Mouse (Mus musculus) adrenal gland (tissue): ENCODE data around the gene Nme7.

ENCODE experiments used
- intact Hi-C: fragments of 180-260 bp; cut with DNase I; formaldehyde crosslinking; loops from one replicate; pipeline ENCODE4 v1.15.1; 2025

Nme7 gene

DNA sequence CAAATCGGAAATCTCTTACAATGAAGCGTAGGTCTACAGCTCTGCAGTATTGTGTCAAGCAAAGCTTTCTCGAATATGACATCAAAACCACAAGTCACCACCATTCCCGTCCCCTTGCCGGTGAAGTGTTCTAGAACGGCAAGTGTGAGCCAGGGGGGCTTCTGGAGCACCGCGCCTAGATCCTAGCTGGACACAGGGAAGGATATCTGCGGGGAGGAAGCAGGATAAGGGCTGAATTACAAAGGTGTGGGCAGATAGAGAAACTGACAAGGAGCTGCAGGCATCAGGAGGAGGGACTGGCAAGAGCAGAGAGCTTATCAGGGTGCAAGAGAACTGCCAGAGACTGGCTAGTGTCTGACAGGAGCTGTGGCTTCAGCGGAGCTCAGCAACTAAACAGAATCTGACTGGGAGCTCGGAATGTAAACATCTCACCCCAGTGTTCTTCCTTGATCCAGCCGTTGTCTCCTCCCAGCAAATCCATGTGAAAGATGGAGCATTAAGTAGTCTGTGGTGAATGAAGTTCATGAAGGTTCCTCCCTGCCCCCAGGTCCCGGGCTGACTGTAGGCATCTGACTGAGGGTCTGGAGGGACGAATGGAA is 15.7 kb downstream of the Nme7 start:
- intact Hi-C loops = loop anchor here (5.0 kb wide), 2 partner anchors 718 to 803 kb away; no protein-coding TSS in a partner anchor

DNA sequence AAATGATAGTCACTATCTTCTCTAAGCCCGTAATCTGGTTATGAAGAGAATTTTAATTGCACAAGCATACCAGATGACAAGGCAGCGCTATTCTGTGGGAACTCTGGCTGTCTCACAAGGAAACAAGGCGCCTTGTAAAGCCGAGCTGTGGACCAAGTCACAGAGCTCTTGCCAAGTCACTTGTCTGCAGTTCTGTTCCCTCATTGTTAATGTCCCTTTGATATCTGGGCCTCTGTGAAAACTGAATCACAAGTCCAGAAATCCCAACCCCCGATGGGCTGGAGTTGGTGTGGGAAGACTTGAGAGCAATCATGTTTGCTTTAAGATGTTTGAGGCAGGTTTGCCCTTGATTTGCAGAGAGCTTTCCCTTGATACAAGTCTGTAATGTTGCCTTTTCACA is 16.8 kb downstream of the Nme7 start:
- intact Hi-C loops = no loop called here

DNA sequence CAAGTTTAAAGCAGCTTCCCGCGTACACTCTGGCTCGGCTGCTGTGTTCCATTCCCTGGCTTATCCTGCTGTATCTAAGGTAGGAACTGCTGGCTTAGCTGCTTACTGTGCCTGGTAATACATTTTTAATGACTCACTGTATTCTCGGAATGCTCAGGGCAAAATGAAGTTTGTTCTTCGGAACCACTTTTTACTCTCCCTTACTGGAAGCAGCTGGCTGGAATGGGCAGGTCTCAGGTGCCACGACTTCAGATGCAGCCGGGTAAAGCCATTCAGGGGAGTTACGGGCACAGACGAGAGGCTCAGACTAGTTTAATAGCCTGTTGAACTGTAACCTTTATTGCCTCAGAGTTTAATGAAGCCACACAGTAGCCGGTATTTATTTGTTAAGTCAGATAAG is 17.5 kb downstream of the Nme7 start:
- intact Hi-C loops = no loop called here

DNA sequence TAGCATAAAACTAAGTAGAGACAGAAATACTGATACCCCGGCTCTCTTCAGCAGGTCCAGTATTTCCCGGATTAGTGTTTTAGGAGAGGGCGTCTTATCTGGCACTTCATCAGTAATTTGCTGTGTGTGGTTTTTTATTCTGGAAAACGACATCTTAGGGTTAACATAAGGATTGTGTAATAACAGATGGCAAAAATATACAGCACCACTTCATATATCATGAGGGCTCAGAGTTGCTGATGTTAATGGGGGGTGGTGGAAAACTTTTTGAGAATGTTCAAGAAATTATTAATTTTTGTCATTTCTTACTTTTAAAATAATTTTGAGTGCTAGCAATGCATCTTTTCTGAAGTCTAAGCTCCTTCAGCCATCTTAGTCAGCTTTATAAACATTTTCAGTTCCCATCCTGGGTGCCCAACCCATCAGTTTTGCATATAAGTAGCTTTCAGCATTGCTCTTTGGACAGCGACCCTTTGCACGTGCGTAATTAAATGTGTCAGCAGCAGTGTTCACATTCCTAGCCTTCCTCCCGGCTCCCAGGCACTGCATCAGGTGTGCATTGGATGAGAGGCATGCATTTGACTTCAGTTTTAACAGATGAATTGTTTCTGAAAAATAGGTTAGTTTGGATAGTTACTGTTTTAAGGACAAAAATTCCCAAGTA is 19.2 kb downstream of the Nme7 start:
- intact Hi-C loops = no loop called here

DNA sequence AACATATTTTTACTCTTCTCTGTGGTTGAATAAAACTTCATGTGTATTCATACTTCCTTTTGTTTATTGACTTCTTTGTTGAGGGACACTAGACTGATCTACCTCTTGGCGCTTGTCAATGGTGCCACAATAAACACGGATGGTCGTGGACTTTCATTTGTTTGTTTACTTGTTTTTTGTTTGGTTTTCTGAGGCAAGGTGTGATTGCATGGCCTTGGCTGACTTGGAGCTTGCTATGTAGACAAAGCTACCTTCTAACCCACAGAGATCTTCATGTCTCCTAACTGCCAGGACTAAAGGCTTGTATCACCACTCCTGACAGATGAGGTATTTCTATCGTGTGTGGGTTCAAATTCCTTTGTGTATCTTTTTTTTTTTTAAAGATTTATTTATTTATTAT is 20.3 kb downstream of the Nme7 start:
- intact Hi-C loops = no loop called here

DNA sequence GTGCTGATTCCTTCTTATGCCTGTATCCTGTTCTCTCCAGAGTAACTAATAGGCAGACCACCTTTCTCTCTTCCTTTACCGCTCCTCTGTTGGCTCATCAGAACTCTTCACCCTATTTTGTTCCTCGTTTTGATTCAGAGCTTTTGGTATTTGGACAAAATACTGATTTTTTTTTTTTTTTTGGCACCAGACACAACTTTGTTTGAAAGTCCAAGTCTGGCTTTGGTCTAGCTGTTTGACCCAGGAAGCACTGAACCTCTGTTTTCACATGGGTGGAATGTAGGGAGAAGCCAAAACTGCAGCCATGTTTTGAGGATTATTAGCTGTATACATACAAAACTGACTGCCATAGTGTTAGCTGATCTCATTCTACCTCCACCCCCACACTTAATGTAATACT is 21.0 kb downstream of the Nme7 start:
- intact Hi-C loops = no loop called here

DNA sequence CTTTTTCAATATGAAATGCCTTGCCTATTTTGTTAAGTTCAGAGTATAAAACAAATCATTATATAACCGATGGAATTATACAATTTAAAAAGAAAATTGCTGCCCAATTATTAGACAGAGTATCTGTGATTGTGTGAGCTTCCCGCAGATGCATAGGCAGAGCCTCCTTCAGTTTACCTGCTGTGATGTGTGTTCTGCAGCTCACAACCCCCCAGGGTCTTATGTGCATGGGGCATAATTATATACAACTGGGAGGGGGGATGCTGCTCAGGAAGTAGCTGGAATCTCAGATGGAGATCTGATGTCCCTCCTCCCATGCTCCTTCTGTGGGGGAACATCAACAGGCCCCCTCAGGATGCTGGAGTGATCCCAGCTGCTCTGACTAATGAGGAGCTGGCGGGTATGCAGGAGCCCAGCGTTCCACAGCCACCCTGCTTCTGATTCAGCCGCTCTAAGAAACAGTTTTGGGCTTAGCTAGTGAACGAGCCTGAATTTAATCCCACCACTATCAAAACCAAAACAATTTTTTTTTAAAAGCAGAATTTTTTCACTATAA is 22.8 kb downstream of the Nme7 start:
- intact Hi-C loops = no loop called here

DNA sequence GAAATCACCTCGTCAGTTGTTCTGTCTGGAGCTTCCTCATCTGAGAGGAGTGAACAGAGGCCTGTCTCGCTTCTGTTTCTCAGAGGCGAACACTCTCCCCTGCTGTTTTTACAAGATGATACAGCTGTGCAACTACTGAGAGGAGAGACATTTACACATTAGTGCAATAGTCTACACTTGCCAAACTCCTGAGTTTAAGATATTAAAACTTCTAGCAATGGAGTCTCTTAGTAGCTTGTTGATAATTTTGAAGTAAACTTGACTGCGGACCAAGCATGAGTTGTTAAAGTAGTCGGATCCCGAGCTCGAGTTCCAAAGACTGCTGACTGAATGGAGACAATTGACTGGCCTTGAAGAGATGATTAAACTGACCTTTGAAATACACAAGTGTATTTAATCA is 23.8 kb downstream of the Nme7 start:
- intact Hi-C loops = no loop called here

DNA sequence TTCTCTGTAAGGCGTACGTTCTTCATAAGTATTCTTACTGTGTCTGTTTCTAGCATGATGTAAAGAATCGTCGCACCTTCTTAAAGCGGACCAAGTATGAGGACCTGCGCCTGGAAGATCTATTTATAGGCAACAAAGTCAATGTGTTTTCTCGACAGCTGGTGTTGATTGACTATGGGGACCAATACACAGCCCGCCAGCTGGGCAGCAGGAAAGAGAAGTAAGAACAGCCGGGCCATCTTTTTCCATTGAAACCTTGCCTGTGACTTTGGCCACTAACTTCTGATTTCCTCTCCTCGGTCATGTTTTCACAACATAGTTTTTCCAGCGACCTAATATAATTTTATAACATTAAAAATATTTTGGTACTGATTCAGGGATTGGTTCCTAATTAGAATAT is 28.6 kb downstream of the Nme7 start:
- intact Hi-C loops = no loop called here

DNA sequence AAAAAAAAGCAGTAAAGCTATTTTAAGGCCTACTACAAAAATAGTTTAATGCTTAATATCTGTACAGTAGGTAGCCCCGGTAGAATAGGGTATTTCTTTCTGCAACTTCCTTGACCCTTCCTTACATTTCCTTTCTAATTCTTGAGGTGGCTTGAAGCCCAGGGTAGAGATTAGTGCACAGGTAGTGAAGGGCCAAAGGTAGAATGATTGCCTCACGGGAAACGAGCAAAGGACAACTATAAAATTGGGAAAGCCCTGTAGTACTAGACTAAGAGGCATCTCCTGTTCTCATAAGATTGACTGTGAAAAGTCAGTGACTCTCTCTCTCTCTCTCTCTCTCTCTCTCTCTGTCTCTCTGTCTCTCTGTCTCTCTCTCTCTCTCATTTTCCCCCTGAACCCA is 31.5 kb downstream of the Nme7 start:
- intact Hi-C loops = no loop called here

DNA sequence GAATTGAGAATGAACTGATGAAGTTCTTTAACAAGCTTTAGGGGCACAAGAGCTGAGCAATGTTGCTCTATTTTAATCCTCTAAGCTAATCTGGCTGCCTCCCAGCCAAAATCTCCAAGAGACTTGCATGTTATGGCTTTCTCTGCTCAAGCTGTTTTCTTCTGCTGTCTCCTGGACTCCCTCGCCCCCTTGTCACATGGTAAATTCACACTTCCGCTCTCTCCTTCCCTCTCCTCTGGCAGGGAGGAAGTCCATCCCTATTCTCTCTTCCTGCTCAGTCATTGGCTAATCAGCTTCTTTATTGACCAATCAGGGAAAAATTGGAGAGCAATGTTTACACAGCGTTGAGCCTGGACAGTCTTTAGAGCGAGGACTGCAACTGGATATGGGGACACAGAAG is 31.9 kb downstream of the Nme7 start:
- intact Hi-C loops = no loop called here

DNA sequence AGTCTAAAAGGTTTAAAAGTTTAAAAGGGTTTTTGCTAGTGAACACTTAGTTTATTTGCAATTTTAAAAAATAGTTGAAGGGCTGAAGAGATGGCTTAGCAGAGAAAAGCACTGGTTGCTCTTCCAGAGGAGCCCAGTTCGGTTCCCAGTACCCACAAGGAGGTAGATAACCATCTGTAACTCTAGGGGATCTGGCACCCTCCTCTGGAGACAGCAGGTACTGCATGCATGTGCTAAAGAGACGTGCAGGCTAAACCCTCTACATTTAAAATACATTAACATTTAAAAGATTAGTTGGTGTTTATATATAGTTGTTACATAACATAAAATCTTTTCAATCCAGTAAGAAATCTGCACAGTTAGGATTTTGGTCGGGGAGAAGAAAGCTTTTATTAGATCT is 38.2 kb downstream of the Nme7 start:
- intact Hi-C loops = no loop called here

DNA sequence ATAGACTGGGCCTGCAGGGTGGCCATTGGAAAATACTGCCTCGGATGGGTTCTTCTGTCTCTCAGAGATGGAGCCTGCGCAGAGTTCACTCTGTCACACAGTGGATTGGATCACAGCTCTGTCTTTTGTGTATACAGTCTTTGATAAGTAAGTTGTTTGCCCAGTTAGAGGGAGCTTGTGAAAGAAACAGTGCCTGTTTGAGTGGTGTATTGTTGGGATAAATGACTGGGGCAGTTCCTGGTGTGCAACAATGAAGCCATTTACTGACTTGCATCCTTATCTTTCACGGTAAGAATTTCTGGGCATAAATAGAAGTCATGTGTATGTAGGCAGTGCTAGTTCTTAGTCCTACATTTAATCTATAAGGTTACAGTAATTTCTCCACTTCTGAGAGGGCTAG is 49.5 kb downstream of the Nme7 start:
- intact Hi-C loops = no loop called here

DNA sequence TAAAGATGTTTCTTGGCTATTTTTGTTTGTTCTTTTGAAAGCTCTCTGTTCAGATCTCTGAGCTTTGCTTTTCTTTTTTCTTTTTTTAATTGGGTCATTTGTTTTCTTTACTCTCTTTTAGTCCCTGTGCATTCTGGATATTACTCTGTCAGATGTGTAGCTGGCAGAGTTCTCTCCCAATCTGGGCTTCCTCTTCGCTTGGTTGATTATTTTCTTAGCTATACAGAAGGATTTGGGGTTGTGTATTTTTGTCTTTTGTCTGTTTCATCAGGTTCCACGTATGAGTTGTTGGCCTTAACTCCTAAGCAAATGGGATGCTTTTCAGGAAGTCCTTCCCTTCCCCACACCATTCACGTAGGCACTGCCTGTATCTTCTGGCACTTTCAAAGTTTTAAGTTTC is 54.1 kb downstream of the Nme7 start:
- intact Hi-C loops = no loop called here

DNA sequence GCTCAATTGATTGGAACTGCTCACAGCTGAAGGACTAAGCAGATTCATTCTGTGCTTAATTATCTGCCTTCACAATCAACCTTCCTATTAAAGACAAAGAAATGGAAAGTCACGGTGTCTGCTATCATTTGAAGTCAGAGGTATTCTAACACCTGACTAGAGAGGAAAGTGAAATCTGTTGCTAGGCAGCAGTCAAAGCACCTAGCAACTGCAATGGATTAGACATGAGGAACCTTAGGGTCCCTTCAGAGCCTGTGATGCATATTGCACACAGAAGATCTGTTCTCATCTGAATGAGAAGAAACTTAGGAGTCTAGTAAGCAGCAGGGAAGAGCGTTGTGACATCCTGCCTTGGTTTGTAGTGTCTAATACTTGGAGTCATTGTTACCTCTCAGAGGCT is 58.1 kb downstream of the Nme7 start:
- intact Hi-C loops = no loop called here

DNA sequence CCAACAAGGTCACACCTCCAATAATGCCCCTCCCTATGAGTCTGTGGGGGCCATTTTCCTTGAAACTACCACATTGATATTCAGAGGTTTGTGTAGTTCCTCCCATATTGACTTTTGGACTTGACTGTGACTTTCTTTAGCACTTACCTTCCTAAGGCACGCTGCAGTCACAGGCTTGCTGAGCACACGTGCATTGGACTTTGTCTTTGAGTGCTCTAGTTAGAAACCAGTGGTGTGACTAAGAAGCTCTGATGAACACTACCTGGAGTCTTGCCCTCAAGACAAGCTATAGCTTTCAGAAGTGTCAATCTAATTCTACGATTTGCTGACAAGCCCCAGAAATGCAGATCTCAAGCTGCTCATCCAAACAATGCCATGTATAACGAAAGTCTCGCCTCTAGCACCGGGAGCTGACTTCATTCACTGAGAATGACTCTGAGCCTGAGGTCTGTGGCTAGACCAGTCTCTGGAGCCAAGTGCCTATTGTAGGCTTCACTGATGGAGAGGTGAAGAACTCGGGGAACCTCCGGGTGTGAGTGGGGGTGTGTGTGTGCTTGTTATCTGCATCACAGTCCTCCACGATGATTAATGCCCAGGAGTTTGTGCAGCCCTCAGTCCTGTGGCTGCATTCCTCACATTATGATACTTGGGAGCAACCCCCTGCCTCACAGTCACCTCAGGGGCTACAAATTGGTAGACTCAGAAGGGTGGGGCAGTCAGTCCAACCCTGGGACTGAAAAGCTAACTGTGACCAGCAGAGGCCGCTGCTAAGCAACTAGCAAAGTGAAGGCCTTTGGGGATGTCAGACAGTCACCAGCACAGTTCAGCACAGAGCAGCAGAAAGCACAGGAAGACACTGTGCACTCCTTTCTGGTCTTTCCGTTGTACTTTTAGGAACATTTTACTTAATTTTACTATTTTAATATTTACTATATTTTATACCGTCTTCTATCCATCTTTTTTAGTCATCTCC is 62.5 kb downstream of the Nme7 start:
- intact Hi-C loops = loop anchor here (5.0 kb wide), 1 partner anchor 756 kb away; no protein-coding TSS in a partner anchor

DNA sequence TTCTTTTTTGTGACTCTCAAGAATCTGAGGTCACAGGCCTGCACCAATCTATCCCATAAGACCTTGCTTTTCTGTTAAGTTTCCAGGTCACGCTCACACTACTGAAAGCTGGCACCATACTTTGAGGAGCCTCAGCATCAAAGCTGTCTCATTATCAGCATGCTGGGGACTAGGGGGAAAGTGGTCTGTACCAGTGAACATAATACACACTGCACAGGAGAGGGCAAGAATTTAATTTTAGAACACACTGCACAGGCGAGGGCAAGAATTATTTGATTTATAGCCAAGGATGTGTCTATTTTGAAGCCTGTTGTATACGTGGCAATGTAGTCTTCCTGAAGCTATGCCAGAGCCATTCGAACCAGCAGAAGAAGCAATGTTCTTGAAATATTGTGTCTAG is 64.2 kb downstream of the Nme7 start:
- intact Hi-C loops = loop anchor here (5.0 kb wide), 1 partner anchor 754 kb away; no protein-coding TSS in a partner anchor

DNA sequence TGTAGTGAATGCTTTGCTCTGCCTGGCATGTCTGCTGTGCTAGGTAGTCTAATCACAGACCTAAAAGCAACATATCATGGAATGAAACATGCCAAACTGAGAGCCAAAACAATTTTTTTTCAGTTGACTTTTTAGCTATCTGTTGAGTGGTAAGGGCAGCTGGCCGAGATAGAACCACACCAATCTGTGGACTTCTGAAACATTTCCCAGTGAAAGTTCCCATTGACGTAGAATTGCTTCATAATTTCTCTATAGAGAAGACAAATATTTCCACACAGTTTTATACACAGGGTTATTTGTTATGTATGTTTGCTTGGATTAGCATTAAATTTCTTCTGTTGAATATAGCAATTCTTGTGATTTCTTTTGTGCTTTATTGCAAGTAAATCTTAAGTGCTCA is 65.9 kb downstream of the Nme7 start:
- intact Hi-C loops = loop anchor here (5.0 kb wide), 1 partner anchor 753 kb away; no protein-coding TSS in a partner anchor

DNA sequence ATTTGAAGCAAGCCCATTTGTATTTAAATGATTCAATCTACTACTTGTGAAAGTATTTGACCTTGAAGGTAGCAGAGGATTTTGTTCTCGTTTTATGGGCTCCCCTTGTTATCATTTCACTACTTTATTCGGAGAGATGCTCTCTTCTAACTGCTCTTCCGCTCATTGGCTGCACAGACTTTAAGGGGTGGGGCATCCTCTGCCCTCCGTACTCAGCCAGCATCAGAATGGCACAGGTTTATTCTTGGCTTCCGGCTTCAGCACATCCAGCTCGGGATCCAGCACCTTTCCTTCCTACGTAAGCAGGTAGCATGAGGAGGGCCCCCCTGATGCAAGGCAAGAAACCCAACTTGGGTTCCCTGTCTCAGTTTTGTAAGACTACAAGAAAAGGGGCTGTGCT is 69.1 kb downstream of the Nme7 start:
- intact Hi-C loops = no loop called here

DNA sequence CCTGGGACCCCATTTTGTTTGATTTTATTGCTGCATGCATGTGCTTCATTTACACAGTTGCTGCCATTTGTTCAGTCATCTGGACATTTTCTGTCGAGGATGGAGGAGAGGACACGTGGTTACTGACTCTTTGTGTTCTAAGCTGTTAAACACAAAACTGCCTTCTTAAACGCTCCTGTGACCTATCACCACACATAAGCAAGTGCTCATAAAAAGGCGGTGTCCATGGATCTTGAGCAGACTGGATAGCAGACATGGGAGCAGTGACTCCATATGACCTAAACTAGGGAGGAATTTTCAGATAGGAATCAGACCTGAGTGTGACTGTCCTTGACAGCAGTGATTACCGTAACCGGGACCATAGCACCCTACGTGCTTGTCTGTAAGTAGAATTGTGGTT is 70.1 kb downstream of the Nme7 start:
- intact Hi-C loops = no loop called here

DNA sequence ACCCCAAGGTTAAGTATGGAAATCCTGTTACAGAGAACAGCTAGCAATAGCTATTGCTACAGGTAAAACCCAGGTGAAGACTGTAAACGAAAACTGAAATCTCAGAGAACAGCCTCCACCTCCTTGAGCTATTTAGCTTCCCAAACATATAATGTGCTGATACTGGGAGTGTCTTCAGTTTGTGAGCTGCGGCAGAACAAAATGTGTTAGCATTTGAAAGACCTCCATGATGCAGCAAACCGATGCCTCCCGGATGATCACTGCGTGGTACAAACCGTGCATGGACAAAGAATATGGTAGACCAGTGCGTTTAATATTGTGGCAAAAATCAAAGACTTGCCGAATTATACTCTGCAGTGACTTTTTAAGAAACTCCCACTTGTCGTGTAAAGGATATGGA is 71.7 kb downstream of the Nme7 start:
- intact Hi-C loops = no loop called here
